Comparison of ENCODE assay signal across 11 mouse cellular contexts in genomic region chr12:72304985-72305384, GRCm38 (mm10).
DNase-seq lines count a peak whose midpoint lies in the region; ATAC-seq lines count a peak whose summit lies in the region.
"Had no signal": no experiment of that assay in that cellular context is flagged by ENCODE, and none has a peak within 500 bp of the region (broad histone marks: within the 10 kb centered on the region; RNA-seq: fewer than 3 reads in every experiment).

No protein-coding gene starts in this region.

- peaks cover 17% of the 10 kb centered on the region for H3K4me1 ChIP-seq in forebrain, embryonic 15.5 days
- peaks cover 25% of the 10 kb centered on the region for H3K4me1 ChIP-seq in midbrain, embryonic 15.5 days
- H3K4me1 ChIP-seq: liver, embryonic 15.5 days; megakaryocyte, embryonic 14.5 days had no signal

- H3K27me3 ChIP-seq in forebrain, embryonic 15.5 days, result no peaks in the 10 kb centered on the region
- H3K27me3 ChIP-seq in midbrain, embryonic 15.5 days (replicated peaks), result no peaks in the 10 kb centered on the region
- H3K27me3 ChIP-seq: liver, embryonic 15.5 days; megakaryocyte, embryonic 14.5 days had no signal

- peak; percentile 57 for DNase-seq in cerebellum, adult 11 months
- peak; percentile 78 to 86 for DNase-seq in cerebellum, postnatal 10 days
- DNase-seq in MN1 (ENCODE audit: low spot score), result no peak
- no peak for DNase-seq in spleen, postnatal 10 days (ENCODE audit: low spot score in 2 of 2)
- no peak for DNase-seq in adrenal gland, adult 2 months
- DNase-seq: gastrocnemius, postnatal 25 days had no signal

- H3K4me3 ChIP-seq in forebrain, embryonic 15.5 days, result no peak overlapping the region
- no peak overlapping the region for H3K4me3 ChIP-seq in midbrain, embryonic 15.5 days
- H3K4me3 ChIP-seq: liver, embryonic 15.5 days; megakaryocyte, embryonic 14.5 days had no signal

- H3K9ac ChIP-seq in forebrain, embryonic 15.5 days (replicated peaks), result no peak overlapping the region
- H3K9ac ChIP-seq in midbrain, embryonic 15.5 days, result no peak overlapping the region
- H3K9ac ChIP-seq: liver, embryonic 15.5 days had no signal

- no peak overlapping the region for H3K4me2 ChIP-seq in forebrain, embryonic 15.5 days (replicated peaks)
- no peak overlapping the region for H3K4me2 ChIP-seq in midbrain, embryonic 15.5 days
- H3K4me2 ChIP-seq: liver, embryonic 15.5 days had no signal

- 20% methylated on average over 5 of the region's 5 CpGs for WGBS in forebrain, embryonic 15.5 days
- WGBS in midbrain, embryonic 15.5 days, result 19% methylated on average over 5 of the region's 5 CpGs

- H3K9me3 ChIP-seq in forebrain, embryonic 15.5 days, result no peaks in the 10 kb centered on the region
- no peaks in the 10 kb centered on the region for H3K9me3 ChIP-seq in midbrain, embryonic 15.5 days
- H3K9me3 ChIP-seq: liver, embryonic 15.5 days had no signal

- peak; percentile 61; the same call in 1 of the 2 replicates for ATAC-seq in forebrain, embryonic 15.5 days (replicated peaks)
- ATAC-seq in midbrain, embryonic 15.5 days (replicated peaks), result peak; percentile 60; the same call in 1 of the 2 replicates
- ATAC-seq: inflammation-experienced regulatory T-cells, adult 6 months had no signal

- no peaks in the 10 kb centered on the region for H3K36me3 ChIP-seq in forebrain, embryonic 15.5 days
- H3K36me3 ChIP-seq in midbrain, embryonic 15.5 days (replicated peaks), result no peaks in the 10 kb centered on the region
- H3K36me3 ChIP-seq: liver, embryonic 15.5 days had no signal

- H3K27ac ChIP-seq in forebrain, embryonic 15.5 days (replicated peaks), result no peak overlapping the region
- no peak overlapping the region for H3K27ac ChIP-seq in midbrain, embryonic 15.5 days
- H3K27ac ChIP-seq: liver, embryonic 15.5 days had no signal

Comparison
In these comparisons a context has a peak if more than half of its experiments do, and no peak if none do; other contexts are left out.
1. DNase-seq: peak in cerebellum, adult 11 months (single experiment) and cerebellum, postnatal 10 days (2 of 2); none in MN1 (single experiment), spleen, postnatal 10 days (0 of 2) and adrenal gland, adult 2 months (single experiment).